Mouse (Mus musculus) heart, adult 2 months (tissue): ENCODE data around the gene Map3k10. TPM values are rescaled to one million over a fixed set of nuclear protein-coding genes. Genes with fewer than 3 reads are reported as not detected.
A peak's percentile ranks its signal among the peaks of the same experiment; 100 is the strongest.

Experiments used
- DNase-seq, 2 experiments: peaks; one replicate each; pipeline ENCODE4 v3.0.0; 2021
- H3K27ac ChIP-seq: fragments of 200-600 bp; 2 replicates; pipeline ENCODE4 v1.8.1; 2022
- H3K27me3 ChIP-seq: fragments of 200-500 bp; 2 replicates; pipeline ENCODE4 v1.6.1; 2012; ENCODE audit warnings: mild to moderate bottlenecking, low read length, inconsistent platforms, mixed read lengths; ENCODE audit not compliant: control insufficient read depth, insufficient read depth
- H3K36me3 ChIP-seq: fragments of 200-500 bp; 2 replicates; pipeline ENCODE4 v1.6.1; 2012; ENCODE audit warnings: low read length, inconsistent platforms; ENCODE audit not compliant: control insufficient read depth, insufficient read depth
- H3K4me1 ChIP-seq: fragments of 200-500 bp; 2 replicates; pipeline ENCODE4 v1.6.1; 2011; ENCODE audit warnings: low read length; ENCODE audit not compliant: control insufficient read depth, insufficient read depth
- H3K4me3 ChIP-seq: fragments of 200-600 bp; 2 replicates; pipeline ENCODE4 v1.8.1; 2022
- H3K79me2 ChIP-seq: fragments of 200-500 bp; replicated peaks from 2 replicates; pipeline ENCODE4 v1.6.1; 2012; ENCODE audit warnings: mild to moderate bottlenecking, inconsistent platforms, low read length, moderate library complexity, mixed read lengths; ENCODE audit not compliant: control insufficient read depth, insufficient read depth
- H3K9ac ChIP-seq: fragments of 200-500 bp; 2 replicates; pipeline ENCODE4 v1.6.1; 2012; ENCODE audit warnings: low read depth, mild to moderate bottlenecking, control low read depth, inconsistent platforms, low read length, mixed read lengths
- CTCF ChIP-seq: fragments of 200-600 bp; IDR thresholded peaks from 2 replicates; pipeline ENCODE4 v1.8.1; 2022; ENCODE audit warnings: antibody characterized with exemption, mild to moderate bottlenecking, moderate library complexity
- EP300 ChIP-seq: fragments of 200-500 bp; IDR thresholded peaks from 2 replicates; pipeline ENCODE4 v1.6.1; 2011; ENCODE audit warnings: low read depth, low read length, control low read depth; ENCODE audit not compliant: insufficient read depth
- POLR2A ChIP-seq: fragments of 200-500 bp; IDR thresholded peaks from 2 replicates; pipeline ENCODE4 v1.6.1; 2011; ENCODE audit warnings: mild to moderate bottlenecking, low read depth, low read length, control low read depth; ENCODE audit not compliant: insufficient read depth
- WGBS: fragments of 180-500 bp; shearing (Covaris S2); methylation state at CpG from one replicate; pipeline ENCODE4 v1.1.7; 2018; 5-methylcytosine and 5-hydroxymethylcytosine counted together
- intact Hi-C: fragments of 180-260 bp; cut with DNase I; formaldehyde crosslinking; loops from one replicate; pipeline ENCODE4 v1.15.1; 2025
- polyA plus RNA-seq: library from polyadenylated mRNA; depleted of rRNA; stranded (reverse); fragments of >200 nt; gene quantifications from 2 replicates; pipeline ENCODE4 v1.2.3, GENCODE M21; 2012
- total RNA-seq, 2 experiments: library from RNA; stranded (reverse); gene quantifications; 2 replicates each; pipeline ENCODE4 v1.2.3; 2021

Map3k10 gene
- total and polyA plus RNA-seq, 3 experiments: 14.6 to 21.7 (median 20.6) TPM

GRCm38 (mm10) chr7:27688246-27688788, 13.9 kb upstream of the Map3k10 start:
- TF ChIP-seq CTCF: no peak
- TF ChIP-seq POLR2A: no peak
- TF ChIP-seq EP300: no peak
- Histone ChIP-seq H3K9ac (no peak overlapping the region), H3K79me2 (no peaks in the 10 kb centered on the region), H3K36me3 (no peaks in the 10 kb centered on the region), H3K4me3 (peak overlapping the region; percentile 58), H3K27ac (peak overlapping the region; percentile 47; the same call in 1 of the 2 replicates), H3K4me1 (no peaks in the 10 kb centered on the region; the same call in 1 of the 2 replicates), H3K27me3 (no peaks in the 10 kb centered on the region)
- no peak for DNase-seq
- 31% methylated on average over 14 of the region's 14 CpGs for WGBS
- intact Hi-C loops: loop anchor here (2.0 to 5.0 kb wide), 4 partner anchors 14 to 556 kb away; partner anchors contain the start of genes Akt2, Ltbp4 and Map3k10

- WGBS: 72% methylated on average over 3 of the region's 3 CpGs
- H3K4me3 ChIP-seq: no peak overlapping the region
- no peak for DNase-seq
- H3K36me3 ChIP-seq: no peaks in the 10 kb centered on the region
- intact Hi-C loops: loop anchor here (2.0 to 5.0 kb wide), 4 partner anchors 13 to 556 kb away; partner anchors contain the start of genes Akt2, Ltbp4 and Map3k10
- no peak overlapping the region for H3K9ac ChIP-seq
- no peaks in the 10 kb centered on the region; the same call in 1 of the 2 replicates for H3K4me1 ChIP-seq
- H3K79me2 ChIP-seq: no peaks in the 10 kb centered on the region
- TF ChIP-seq EP300 (no peak), CTCF (no peak), POLR2A (no peak)
- H3K27me3 ChIP-seq: no peaks in the 10 kb centered on the region
- no peak overlapping the region for H3K27ac ChIP-seq
Observed at GRCm38 (mm10) chr7:27687836-27688235, 13.4 kb upstream of the Map3k10 start.

- TF ChIP-seq CTCF: no peak
- no peak for TF ChIP-seq POLR2A
- TF ChIP-seq EP300: no peak
- H3K4me3 ChIP-seq: no peak overlapping the region
- H3K27me3 ChIP-seq: no peaks in the 10 kb centered on the region
- no peaks in the 10 kb centered on the region; the same call in 1 of the 2 replicates for H3K4me1 ChIP-seq
- intact Hi-C loops: loop anchor here (5.0 kb wide), 3 partner anchors 95 to 555 kb away; partner anchors contain the start of genes Akt2 and Ltbp4
- no peak overlapping the region for H3K27ac ChIP-seq
- no peaks in the 10 kb centered on the region for H3K79me2 ChIP-seq
- H3K36me3 ChIP-seq: no peaks in the 10 kb centered on the region
- WGBS: 88% methylated on average over 1 of the region's 1 CpGs
- DNase-seq: no peak
- H3K9ac ChIP-seq: no peak overlapping the region
Observed at GRCm38 (mm10) chr7:27687043-27687442, 12.6 kb upstream of the Map3k10 start.

- H3K36me3 ChIP-seq: no peaks in the 10 kb centered on the region
- H3K9ac ChIP-seq: no peak overlapping the region
- H3K79me2 ChIP-seq: no peaks in the 10 kb centered on the region
- WGBS: 0% methylated on average over 6 of the region's 6 CpGs
- intact Hi-C loops: loop anchor here (1.0 to 5.0 kb wide), 5 partner anchors 34 to 553 kb away; partner anchors contain the start of genes Akt2 and Ltbp4
- H3K4me3 ChIP-seq: no peak overlapping the region
- H3K27ac ChIP-seq: no peak overlapping the region
- no peaks in the 10 kb centered on the region for H3K27me3 ChIP-seq
- no peaks in the 10 kb centered on the region; the same call in 1 of the 2 replicates for H3K4me1 ChIP-seq
- TF ChIP-seq POLR2A: no peak
- peak; percentile 80 for TF ChIP-seq CTCF
- TF ChIP-seq EP300: no peak
- DNase-seq: no peak
Observed at GRCm38 (mm10) chr7:27685681-27686080, 11.3 kb upstream of the Map3k10 start.

- intact Hi-C loops: loop anchor here (1.0 to 5.0 kb wide), 5 partner anchors 34 to 553 kb away; partner anchors contain the start of genes Akt2 and Ltbp4
- no peaks in the 10 kb centered on the region; the same call in 1 of the 2 replicates for H3K4me1 ChIP-seq
- DNase-seq: no peak
- no peak overlapping the region for H3K27ac ChIP-seq
- H3K36me3 ChIP-seq: no peaks in the 10 kb centered on the region
- WGBS: 23% methylated on average over 5 of the region's 5 CpGs
- TF ChIP-seq POLR2A (no peak), CTCF (no peak), EP300 (no peak)
- H3K4me3 ChIP-seq: no peak overlapping the region
- H3K9ac ChIP-seq: no peak overlapping the region
- H3K79me2 ChIP-seq: no peaks in the 10 kb centered on the region
- no peaks in the 10 kb centered on the region for H3K27me3 ChIP-seq
Observed at GRCm38 (mm10) chr7:27685220-27685619, 10.8 kb upstream of the Map3k10 start.

GRCm38 (mm10) chr7:27683218-27683617, 8.8 kb upstream of the Map3k10 start:
- WGBS: 2% methylated on average over 2 of the region's 2 CpGs

More at GRCm38 (mm10) chr7:27683218-27683617, 8.8 kb upstream of the Map3k10 start:
- Histone ChIP-seq H3K27ac (no peak overlapping the region), H3K36me3 (no peaks in the 10 kb centered on the region), H3K27me3 (no peaks in the 10 kb centered on the region), H3K9ac (no peak overlapping the region), H3K4me3 (no peak overlapping the region), H3K4me1 (no peaks in the 10 kb centered on the region; the same call in 1 of the 2 replicates), H3K79me2 (no peaks in the 10 kb centered on the region)
- DNase-seq: no peak
- TF ChIP-seq CTCF: no peak
- no peak for TF ChIP-seq EP300
- TF ChIP-seq POLR2A: no peak
- intact Hi-C loops: no loop called here
